Mouse (Mus musculus): ENCODE results near the gene Jazf1.

GRCm38 (mm10) chr6:53054909-53055308 is 13.5 kb downstream of the Jazf1 start:
- no peak for TF ChIP-seq ZC3H11A (IDR thresholded peaks at IDR 0.05; ENCODE audit: borderline replicate concordance, low read depth, low read length)
- TF ChIP-seq ZNF384 (IDR thresholded peaks at IDR 0.05; ENCODE audit: low read depth, low read length) = no peak
